Mouse (Mus musculus) forebrain, postnatal 0 days (tissue): ENCODE data around the gene Rbpj. TPM values are rescaled to one million over a fixed set of nuclear protein-coding genes. Genes with fewer than 3 reads are reported as not detected.

ENCODE experiments used
- ATAC-seq: fragments of 200-750 bp; cut with Nextera tagmentation; 2 replicates; pipeline ENCODE4 v1.8.0; 2017; ENCODE audit warnings: mild to moderate bottlenecking, moderate library complexity
- DNase-seq: peaks from one replicate; pipeline ENCODE4 v3.0.0-alpha.2; 2015
- H3K27ac ChIP-seq: fragments of 300-500 bp; sonication (generic); 2 replicates; pipeline ENCODE4 v1.5.1; 2014; ENCODE audit warnings: low read depth, mild to moderate bottlenecking, antibody characterized with exemption, low read length, moderate library complexity, mixed read lengths
- H3K27me3 ChIP-seq: fragments of 300-500 bp; sonication (generic); 2 replicates; pipeline ENCODE4 v1.6.1; 2014; ENCODE audit warnings: mild to moderate bottlenecking, low read length, mixed read lengths; ENCODE audit not compliant: insufficient read depth
- H3K36me3 ChIP-seq: fragments of 300-500 bp; sonication (generic); 2 replicates; pipeline ENCODE4 v1.6.1; 2014; ENCODE audit warnings: mild to moderate bottlenecking, moderate library complexity; ENCODE audit not compliant: insufficient read depth
- H3K4me1 ChIP-seq: fragments of 300-500 bp; sonication (generic); 2 replicates; pipeline ENCODE4 v1.6.1; 2014; ENCODE audit warnings: antibody characterized with exemption; ENCODE audit not compliant: insufficient read depth
- H3K4me2 ChIP-seq: fragments of 300-500 bp; sonication (generic); 2 replicates; pipeline ENCODE4 v1.6.1; 2014; ENCODE audit warnings: low read depth, mild to moderate bottlenecking, moderate library complexity
- H3K4me3 ChIP-seq: fragments of 300-500 bp; sonication (generic); 2 replicates; pipeline ENCODE4 v1.5.1; 2014; ENCODE audit warnings: low read depth, low read length, mixed read lengths
- H3K9ac ChIP-seq: fragments of 300-500 bp; sonication (generic); 2 replicates; pipeline ENCODE4 v1.6.1; 2014; ENCODE audit warnings: mild to moderate bottlenecking
- H3K9me3 ChIP-seq: fragments of 300-500 bp; sonication (generic); 2 replicates; pipeline ENCODE4 v1.6.1; 2016; ENCODE audit warnings: low read length
- CTCF ChIP-seq: sonication (generic); IDR thresholded peaks from 2 replicates; pipeline ENCODE4 v1.5.1; 2016; ENCODE audit warnings: antibody characterized with exemption, control low read depth, low read depth
- WGBS: fragments of 180-500 bp; shearing (Covaris S2); extraction: QIAGEN DNeasy Blood & Tissue Kit; methylation state at CpG from one replicate; pipeline ENCODE4 v1.1.7; 2014; 5-methylcytosine and 5-hydroxymethylcytosine counted together
- polyA plus RNA-seq: library from polyadenylated mRNA; unstranded; fragments of >200 nt; fragmentation: Nextera tagmentation; extraction: Ambion mirVana; gene quantifications from 2 replicates; pipeline ENCODE4 v1.2.1, GENCODE M21; 2015
- total RNA-seq: library from RNA; depleted of rRNA; stranded (reverse); fragments of >200 nt; gene quantifications from 2 replicates; pipeline ENCODE4 v1.2.3, GENCODE M21; 2014

Rbpj gene
- total and polyA plus RNA-seq, 2 experiments from 2014 or later, result 19.4 to 25.4 TPM

DNA sequence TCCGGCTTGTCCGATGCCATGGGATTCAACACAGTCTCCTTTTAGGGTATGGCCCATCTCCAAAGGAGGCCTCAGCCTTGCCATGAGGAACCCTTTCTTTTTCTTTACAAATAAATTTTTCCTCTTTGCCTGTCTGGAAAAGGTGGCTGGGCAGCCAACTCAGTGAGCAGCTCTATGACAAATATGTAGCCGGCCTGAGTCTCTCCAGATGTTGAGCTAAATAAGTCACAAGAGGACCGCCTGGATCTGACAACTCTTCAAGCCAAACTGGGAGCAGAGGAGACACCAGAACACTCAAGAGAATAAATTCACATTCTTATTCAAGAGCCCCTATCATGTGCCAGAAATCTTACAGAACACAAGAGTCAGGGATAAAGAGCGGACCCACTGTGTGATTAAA is 10.5 kb upstream of the Rbpj start:
- no peak overlapping the region for H3K9ac ChIP-seq
- H3K27me3 ChIP-seq, result no peaks in the 10 kb centered on the region
- no peaks in the 10 kb centered on the region for H3K36me3 ChIP-seq
- no peak overlapping the region for H3K4me2 ChIP-seq
- WGBS, result 96% methylated on average over 5 of the region's 5 CpGs
- no peak overlapping the region for H3K4me3 ChIP-seq
- ATAC-seq (no peak), DNase-seq (no peak)
- no peaks in the 10 kb centered on the region for H3K9me3 ChIP-seq
- no peak overlapping the region for H3K27ac ChIP-seq
- no peak for TF ChIP-seq CTCF
- H3K4me1 ChIP-seq, result no peaks in the 10 kb centered on the region

DNA sequence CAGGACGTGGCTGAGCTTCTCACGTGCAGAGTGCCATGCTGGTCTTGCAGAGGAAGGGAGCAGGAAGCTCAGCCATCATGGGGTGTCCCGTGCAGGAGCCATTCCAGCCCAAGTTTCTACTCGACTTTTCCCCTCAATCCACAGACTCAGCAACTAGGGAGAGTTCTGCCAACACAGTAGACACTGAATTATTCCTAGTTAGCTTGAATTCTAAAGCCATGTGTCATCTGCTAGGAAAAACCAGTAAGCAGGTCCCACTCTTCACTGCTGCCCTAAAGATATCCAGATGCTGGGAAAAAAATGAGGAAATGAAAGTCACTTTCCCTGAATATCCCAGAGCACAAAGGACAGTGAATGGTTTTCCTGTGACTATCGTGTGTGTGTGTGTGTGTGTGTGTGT is 5.8 kb upstream of the Rbpj start:
- Histone ChIP-seq H3K9me3 (no peaks in the 10 kb centered on the region), H3K9ac (no peak overlapping the region), H3K4me3 (no peak overlapping the region), H3K27me3 (no peaks in the 10 kb centered on the region), H3K27ac (no peak overlapping the region), H3K4me2 (no peak overlapping the region), H3K36me3 (no peaks in the 10 kb centered on the region), H3K4me1 (no peaks in the 10 kb centered on the region)
- DNase-seq (no peak), ATAC-seq (no peak)
- no peak for TF ChIP-seq CTCF
- 76% methylated on average over 5 of the region's 5 CpGs for WGBS

DNA sequence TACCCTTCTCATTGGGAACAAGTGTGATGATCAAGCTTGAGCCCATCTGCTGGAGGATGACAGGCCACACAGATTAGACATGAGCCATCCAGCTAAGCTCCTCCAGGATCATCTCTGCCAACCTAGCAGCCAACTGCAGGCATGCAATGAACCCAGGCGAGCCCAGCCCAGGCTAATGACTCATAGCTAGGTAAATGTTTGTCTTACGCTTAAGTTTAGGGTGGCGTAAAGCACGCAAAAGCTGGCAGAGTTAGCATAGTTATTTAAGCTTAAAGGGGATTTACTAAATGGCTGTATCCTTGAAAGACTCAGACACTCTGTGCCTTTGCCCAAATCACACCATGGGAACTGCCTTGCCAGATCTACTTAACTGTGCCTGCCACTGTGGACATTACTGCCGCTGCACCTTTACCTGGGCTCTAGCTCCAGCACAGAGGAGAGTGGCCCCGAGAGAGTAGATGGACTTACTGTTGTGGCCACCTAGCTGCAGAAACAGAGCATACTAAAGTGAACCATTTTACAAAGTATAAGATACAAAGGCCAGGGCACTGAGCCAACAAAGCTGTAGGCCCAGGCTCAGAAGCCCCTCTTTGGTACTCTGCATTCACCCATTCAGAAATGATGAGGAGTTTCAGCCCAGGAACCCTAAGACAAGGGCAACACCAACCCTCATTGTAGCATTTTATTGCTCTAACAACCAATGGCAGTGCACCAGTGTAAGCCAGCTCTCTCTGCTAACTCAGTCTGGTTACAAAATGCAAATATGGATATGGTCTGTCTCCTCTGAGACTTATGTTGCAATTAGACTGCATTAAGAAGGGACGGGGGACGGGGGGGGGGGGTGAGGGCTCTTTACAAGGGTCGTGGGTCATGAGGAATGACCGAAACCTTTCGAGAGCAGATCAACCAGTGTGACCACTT is 2.6 kb upstream of the Rbpj start:
- no peaks in the 10 kb centered on the region for H3K36me3 ChIP-seq
- DNase-seq (no peak), ATAC-seq (no peak)
- H3K4me1 ChIP-seq, result no peaks in the 10 kb centered on the region
- no peak overlapping the region for H3K4me2 ChIP-seq
- H3K9ac ChIP-seq, result no peak overlapping the region
- no peaks in the 10 kb centered on the region for H3K9me3 ChIP-seq
- H3K27me3 ChIP-seq, result no peaks in the 10 kb centered on the region
- H3K27ac ChIP-seq, result no peak overlapping the region
- 85% methylated on average over 11 of the region's 11 CpGs for whole genome bisulfite sequencing
- no peak for TF ChIP-seq CTCF
- H3K4me3 ChIP-seq, result no peak overlapping the region

DNA sequence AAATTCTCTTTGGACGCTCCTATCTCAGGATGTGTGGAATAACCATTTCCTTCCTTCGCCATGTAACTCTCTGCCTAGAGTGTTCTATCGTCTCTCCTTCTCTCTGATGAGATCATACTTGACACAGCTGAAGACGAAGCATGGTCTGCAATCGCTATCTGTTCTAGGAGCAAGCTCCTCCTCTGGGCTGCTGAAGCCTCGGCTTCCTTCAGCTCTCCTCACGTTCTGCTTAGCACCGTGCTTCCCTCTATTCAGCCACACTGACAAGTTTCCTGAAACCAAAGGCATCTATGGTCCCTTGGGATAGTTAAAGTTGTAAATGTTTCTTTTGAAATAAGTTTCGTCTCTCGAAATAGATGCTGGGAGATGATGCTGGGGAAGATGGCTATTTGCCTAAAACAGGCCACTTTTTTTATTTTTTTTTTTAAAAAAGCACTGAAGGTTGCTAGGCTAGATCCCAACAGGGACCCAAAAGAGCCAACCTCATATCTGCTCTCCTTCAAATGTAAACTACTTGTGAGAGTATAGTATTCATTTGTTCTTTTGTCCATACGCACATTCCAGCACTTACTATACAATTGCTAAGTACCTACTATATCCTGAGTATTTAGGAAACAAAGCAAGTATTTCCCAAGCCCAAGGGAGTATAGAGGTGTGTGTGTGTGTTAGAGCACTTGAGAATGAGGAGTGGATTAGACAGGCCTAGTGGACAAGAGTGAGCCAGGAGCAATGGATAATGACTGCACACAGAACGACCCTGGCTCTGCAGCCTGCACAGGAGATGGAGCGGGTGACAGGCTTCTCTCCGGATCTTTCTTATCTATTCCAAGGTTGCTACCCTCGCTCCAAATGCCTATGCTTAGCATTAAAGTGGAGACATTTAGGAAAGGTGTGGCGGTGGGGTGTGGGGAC is 726 bp downstream of the Rbpj start:
- H3K4me3 ChIP-seq, result no peak overlapping the region
- H3K27ac ChIP-seq, result no peak overlapping the region
- WGBS, result 80% methylated on average over 16 of the region's 16 CpGs
- H3K9me3 ChIP-seq, result no peaks in the 10 kb centered on the region
- no peaks in the 10 kb centered on the region for H3K36me3 ChIP-seq
- no peaks in the 10 kb centered on the region for H3K4me1 ChIP-seq
- H3K27me3 ChIP-seq, result no peaks in the 10 kb centered on the region
- H3K9ac ChIP-seq, result no peak overlapping the region
- DNase-seq (no peak), ATAC-seq (no peak)
- H3K4me2 ChIP-seq, result no peak overlapping the region
- no peak for TF ChIP-seq CTCF

DNA sequence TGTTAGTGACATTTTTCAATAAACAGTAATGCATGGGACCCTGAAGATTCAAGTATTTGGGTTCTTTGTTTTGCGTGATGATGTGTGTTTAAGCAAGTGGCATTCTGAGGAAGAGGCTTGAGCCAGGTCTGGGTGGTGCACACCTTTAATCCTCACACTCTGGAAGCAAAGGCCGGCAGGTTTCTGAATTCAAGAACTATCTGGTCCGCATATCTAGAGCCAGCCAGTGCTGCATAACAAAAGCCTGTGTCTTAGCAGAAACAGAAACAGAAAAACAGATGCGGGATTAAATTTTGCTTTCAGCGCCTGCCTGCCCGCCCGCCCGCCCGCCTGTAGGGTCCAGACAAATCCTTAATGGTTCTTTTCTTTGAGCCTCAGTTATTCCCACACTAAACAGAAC is 1.6 kb downstream of the Rbpj start:
- 64% methylated on average over 9 of the region's 9 CpGs for WGBS
- Histone ChIP-seq H3K27me3 (no peaks in the 10 kb centered on the region), H3K27ac (no peak overlapping the region), H3K4me2 (no peak overlapping the region), H3K4me1 (no peaks in the 10 kb centered on the region), H3K9ac (no peak overlapping the region), H3K36me3 (no peaks in the 10 kb centered on the region), H3K9me3 (no peaks in the 10 kb centered on the region), H3K4me3 (no peak overlapping the region)
- ATAC-seq (no peak), DNase-seq (no peak)
- no peak for TF ChIP-seq CTCF

DNA sequence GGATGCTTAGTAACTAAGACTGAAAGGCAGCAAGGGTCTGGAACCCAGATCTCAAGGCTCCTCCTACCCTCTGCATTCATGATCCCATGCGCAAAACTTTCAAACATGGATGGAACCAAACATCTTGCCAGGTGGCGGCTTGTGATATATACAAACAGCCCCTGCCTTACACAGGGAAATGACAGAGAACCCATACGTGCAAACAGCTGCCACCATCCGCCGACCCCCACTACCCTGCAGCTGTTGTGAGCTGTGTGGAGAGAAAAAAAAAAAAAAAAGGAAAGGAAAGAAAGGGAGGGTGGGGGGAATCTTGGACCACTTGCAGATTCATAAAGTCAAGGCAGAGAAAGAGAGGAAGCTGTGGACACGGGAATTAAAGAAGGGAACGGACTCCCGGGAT is 2.4 kb downstream of the Rbpj start:
- H3K9me3 ChIP-seq, result no peaks in the 10 kb centered on the region
- H3K9ac ChIP-seq, result no peak overlapping the region
- H3K27me3 ChIP-seq, result no peaks in the 10 kb centered on the region
- 61% methylated on average over 8 of the region's 8 CpGs for WGBS
- TF ChIP-seq CTCF, result no peak
- no peak for DNase-seq
- H3K4me2 ChIP-seq, result no peak overlapping the region
- H3K27ac ChIP-seq, result no peak overlapping the region
- ATAC-seq, result peak; percentile 25; the same call in 1 of the 2 replicates
- no peaks in the 10 kb centered on the region for H3K4me1 ChIP-seq
- H3K4me3 ChIP-seq, result no peak overlapping the region
- no peaks in the 10 kb centered on the region for H3K36me3 ChIP-seq
